8 mouse cellular contexts compared by ENCODE assay signal in genomic region chr1:91913850-91914249, GRCm38 (mm10).
A peak's percentile ranks its signal among the peaks of the same experiment; 100 is the strongest.
DNase-seq lines count a peak whose midpoint lies in the region; ATAC-seq and TF ChIP-seq lines count a peak whose summit lies in the region.

No protein-coding gene starts in this region.

- peaks cover 10% of the 10 kb centered on the region; the same call in 1 of the 2 replicates for H3K4me1 ChIP-seq in heart, postnatal 0 days (ENCODE audit: control insufficient read depth, insufficient read depth)
- 0 out of 2 replicates have a peak, but pooled peaks cover 3% of the 10 kb centered on the region for H3K4me1 ChIP-seq in limb, embryonic 11.5 days (ENCODE audit: control insufficient read depth, insufficient read depth, low read length)

- TF ChIP-seq CTCF in heart, postnatal 0 days (IDR thresholded peaks at IDR 0.05; ENCODE audit: low read depth): peak; percentile 62

- no peaks in the 10 kb centered on the region for H3K27me3 ChIP-seq in heart, postnatal 0 days (ENCODE audit: control insufficient read depth, insufficient read depth, low read length)
- no peaks in the 10 kb centered on the region for H3K27me3 ChIP-seq in limb, embryonic 11.5 days (ENCODE audit: control insufficient read depth, insufficient read depth, low read length)

- no peak overlapping the region for H3K4me3 ChIP-seq in heart, postnatal 0 days (ENCODE audit: low read depth, low read length)
- no peak overlapping the region for H3K4me3 ChIP-seq in limb, embryonic 11.5 days (ENCODE audit: low read depth, low read length)

- no peak overlapping the region for H3K27ac ChIP-seq in heart, postnatal 0 days (ENCODE audit: low read depth)
- H3K27ac ChIP-seq in limb, embryonic 11.5 days (replicated peaks; ENCODE audit: low read depth, low read length): no peak overlapping the region

- WGBS in heart, postnatal 0 days: 49% methylated on average over 6 of the region's 6 CpGs
- WGBS in limb, embryonic 11.5 days: 48% methylated on average over 6 of the region's 6 CpGs

- no peak for DNase-seq in heart, postnatal 0 days (ENCODE audit: low spot score)
- DNase-seq in heart, adult 8-10 months (ENCODE audit: low spot score): no peak
- DNase-seq in 416B (ENCODE audit: low read depth) (peak; percentile 49), ZHBTc4 (ENCODE audit: low read depth, low spot score) (peak; percentile 71)
- peak; percentile 58 for DNase-seq in embryo, embryonic 10 days (ENCODE audit: low spot score)
- DNase-seq in limb, embryonic 11.5 days (ENCODE audit: low spot score): peak; percentile 75
- DNase-seq in retina, postnatal 7 days (ENCODE audit: low read depth, low spot score): peak; percentile 11

- H3K9ac ChIP-seq in heart, postnatal 0 days (replicated peaks; ENCODE audit: low read depth, low read length): no peak overlapping the region
- no peak overlapping the region for H3K9ac ChIP-seq in limb, embryonic 11.5 days (ENCODE audit: low read length)

- H3K9me3 ChIP-seq in heart, postnatal 0 days (replicated peaks; ENCODE audit: control insufficient read depth, low read length): no peaks in the 10 kb centered on the region
- H3K9me3 ChIP-seq in limb, embryonic 11.5 days (ENCODE audit: control insufficient read depth, low read length): no peaks in the 10 kb centered on the region

- TF ChIP-seq EP300 in heart, postnatal 0 days (IDR thresholded peaks at IDR 0.05; ENCODE audit: low read depth): no peak

- peak; percentile 25; the same call in 1 of the 2 replicates for ATAC-seq in heart, postnatal 0 days (ENCODE audit: insufficient read depth, low read depth)
- ATAC-seq in limb, embryonic 11.5 days (ENCODE audit: insufficient number of reproducible peaks, low FRiP score, low TSS enrichment, low read depth): no peak
- ATAC-seq in erythroid progenitor cell, adult 5-6 weeks (replicated peaks; ENCODE audit: low FRiP score, poor library complexity, severe bottlenecking): no peak

- no peaks in the 10 kb centered on the region for H3K36me3 ChIP-seq in heart, postnatal 0 days (replicated peaks; ENCODE audit: control insufficient read depth, insufficient read depth, low read length)
- H3K36me3 ChIP-seq in limb, embryonic 11.5 days (ENCODE audit: control insufficient read depth, insufficient read depth, low read length): no peaks in the 10 kb centered on the region

- no peak overlapping the region for H3K4me2 ChIP-seq in heart, postnatal 0 days (ENCODE audit: low read depth, low read length)
- no peak overlapping the region for H3K4me2 ChIP-seq in limb, embryonic 11.5 days (ENCODE audit: low read depth, severe bottlenecking)

Comparison
In these comparisons a context has a peak if more than half of its experiments do, and no peak if none do; other contexts are left out.
1. DNase-seq: peak in 416B (single experiment), ZHBTc4 (single experiment), embryo, embryonic 10 days (single experiment), limb, embryonic 11.5 days (single experiment) and retina, postnatal 7 days (single experiment); none in heart, postnatal 0 days (single experiment) and heart, adult 8-10 months (single experiment).